Mouse (Mus musculus) testis, adult 2 months (tissue): Measurements from ENCODE around the gene Rbm34.

Source experiments
- CTCF ChIP-seq: fragments of 200-500 bp; IDR thresholded peaks from 2 replicates; pipeline ENCODE4 v1.5.1; 2012; ENCODE audit warnings: low read depth, mild to moderate bottlenecking, inconsistent platforms, low read length, moderate library complexity; ENCODE audit not compliant: control insufficient read depth, insufficient read depth, insufficient replicate concordance
- POLR2A ChIP-seq: fragments of 200-500 bp; IDR thresholded peaks from 2 replicates; pipeline ENCODE4 v1.6.1; 2012; ENCODE audit warnings: low read depth, mild to moderate bottlenecking, inconsistent platforms, low read length, moderate library complexity; ENCODE audit not compliant: control insufficient read depth

- no peak for TF ChIP-seq CTCF
- TF ChIP-seq POLR2A: no peak
Measured at GRCm38 (mm10) chr8:127011668-127012067, 40.8 kb upstream of the Rbm34 start.
